ENCODE assay signal across 11 mouse cellular contexts in the genomic region with DNA sequence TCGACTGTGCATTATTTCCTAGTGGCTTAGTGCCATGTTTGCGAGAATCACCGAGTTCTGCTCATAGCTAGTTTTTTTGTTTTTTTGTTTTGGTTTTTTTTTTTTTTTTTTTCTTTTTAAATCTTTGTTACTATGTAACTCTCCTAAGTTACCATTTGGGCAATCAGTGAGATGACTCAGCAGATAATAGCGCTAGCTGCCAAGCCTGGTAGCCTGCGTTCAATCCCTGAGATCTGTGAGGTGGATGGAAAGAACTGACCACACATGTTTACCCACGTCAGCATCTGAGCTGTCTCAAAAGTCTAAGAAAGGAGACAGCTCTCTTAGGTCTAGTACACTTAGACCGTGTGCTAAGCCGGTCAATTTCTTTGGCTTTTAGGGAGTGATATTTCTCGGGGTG.
DNase-seq lines count a peak whose midpoint lies in the region; ATAC-seq and TF ChIP-seq lines count a peak whose summit lies in the region.
"Had no signal": no experiment of that assay in that cellular context is flagged by ENCODE, and none has a peak within 500 bp of the region (broad histone marks: within the 10 kb centered on the region; RNA-seq: fewer than 3 reads in every experiment).

No protein-coding gene starts in this region.

- no peaks in the 10 kb centered on the region for H3K27me3 ChIP-seq in kidney, adult 2 months (replicated peaks; ENCODE audit: control insufficient read depth, insufficient read depth, low read length)
- no peaks in the 10 kb centered on the region for H3K27me3 ChIP-seq in kidney, embryonic 15.5 days
- H3K27me3 ChIP-seq in intestine, embryonic 15.5 days (replicated peaks): no peaks in the 10 kb centered on the region

- no peak overlapping the region for H3K4me3 ChIP-seq in kidney, adult 2 months (ENCODE audit: insufficient read depth, low read depth, low read length)
- H3K4me3 ChIP-seq in kidney, embryonic 15.5 days (replicated peaks): no peak overlapping the region
- no peak overlapping the region for H3K4me3 ChIP-seq in intestine, embryonic 15.5 days (replicated peaks)

- peak overlapping the region; percentile 20 for H3K27ac ChIP-seq in kidney, adult 2 months (ENCODE audit: insufficient read depth, low read depth, low read length)
- H3K27ac ChIP-seq in kidney, embryonic 15.5 days: no peak overlapping the region
- H3K27ac ChIP-seq in intestine, embryonic 15.5 days: peak overlapping the region; percentile 51

- H3K4me1 ChIP-seq in kidney, adult 2 months (ENCODE audit: control insufficient read depth, insufficient read depth, low read length): peaks cover 51% of the 10 kb centered on the region
- H3K4me1 ChIP-seq in kidney, embryonic 15.5 days: peaks cover 49% of the 10 kb centered on the region
- H3K4me1 ChIP-seq in intestine, embryonic 15.5 days (replicated peaks): peaks cover 46% of the 10 kb centered on the region

- H3K4me2 ChIP-seq in kidney, embryonic 15.5 days: no peak overlapping the region
- no peak overlapping the region for H3K4me2 ChIP-seq in intestine, embryonic 15.5 days (replicated peaks)

- WGBS in kidney, adult 2 months: 44% methylated on average over 9 of the region's 9 CpGs
- 81% methylated on average over 9 of the region's 9 CpGs for WGBS in kidney, embryonic 15.5 days
- 53% methylated on average over 9 of the region's 9 CpGs for WGBS in intestine, embryonic 15.5 days

- no peak for TF ChIP-seq POLR2A in kidney, adult 2 months (IDR thresholded peaks at IDR 0.05; ENCODE audit: low read depth, low read length)

- DNase-seq in kidney, adult 2 months: peak; percentile 84
- DNase-seq in 3134 (ENCODE audit: extremely low read depth, insufficient read length, low spot score): peak; percentile 55
- peak; percentile 17 for DNase-seq in MN1 (ENCODE audit: low spot score)
- DNase-seq in natural killer cell, adult 2 months (ENCODE audit: low spot score in 2 of 2): no peak
- no peak for DNase-seq in gastrocnemius, adult 18-20 months (ENCODE audit: low spot score)
- no peak for DNase-seq in frontal cortex, adult 2 months (ENCODE audit: extremely low spot score in 1 of 2, low spot score in 1 of 2)
- DNase-seq: cerebellum, postnatal 10 days; spleen, adult 18-20 months had no signal

- H3K9me3 ChIP-seq in kidney, embryonic 15.5 days (replicated peaks): no peaks in the 10 kb centered on the region
- H3K9me3 ChIP-seq in intestine, embryonic 15.5 days: no peaks in the 10 kb centered on the region
- H3K9me3 ChIP-seq: G1E had no signal

- ATAC-seq in kidney, embryonic 15.5 days (replicated peaks; ENCODE audit: low FRiP score): no peak
- no peak for ATAC-seq in intestine, embryonic 15.5 days

- H3K9ac ChIP-seq in kidney, embryonic 15.5 days: no peak overlapping the region
- no peak overlapping the region for H3K9ac ChIP-seq in intestine, embryonic 15.5 days

- no peak for TF ChIP-seq CTCF in kidney, adult 2 months (conservative IDR thresholded peaks at IDR 0.05; ENCODE audit: insufficient read depth, insufficient read length, low read depth, low read length)

- no peaks in the 10 kb centered on the region for H3K36me3 ChIP-seq in kidney, adult 2 months (ENCODE audit: control insufficient read depth, insufficient read depth, low read length)
- 0 out of 2 replicates have a peak, but pooled peaks cover 4% of the 10 kb centered on the region for H3K36me3 ChIP-seq in kidney, embryonic 15.5 days
- H3K36me3 ChIP-seq in intestine, embryonic 15.5 days: peaks cover 6% of the 10 kb centered on the region; the same call in 1 of the 2 replicates

Comparison
In these comparisons a context has a peak if more than half of its experiments do, and no peak if none do; other contexts are left out.
1. DNase-seq: peak in kidney, adult 2 months (single experiment), 3134 (single experiment) and MN1 (single experiment); none in natural killer cell, adult 2 months (0 of 2), gastrocnemius, adult 18-20 months (single experiment) and frontal cortex, adult 2 months (0 of 2).